Mouse (Mus musculus) cerebellum, adult 9-10 months (tissue): ENCODE results near the gene Ankrd9.

ENCODE experiments used
- DNase-seq: peaks from one replicate; pipeline ENCODE4 v3.0.0; 2022

The Ankrd9 gene

GRCm38 (mm10) chr12:110989409-110989808 is 10.6 kb upstream of the Ankrd9 start:
- no peak for DNase-seq

- no peak for DNase-seq
Observed at GRCm38 (mm10) chr12:110986536-110987425, 7.9 kb upstream of the Ankrd9 start.

GRCm38 (mm10) chr12:110985141-110985540 is 6.3 kb upstream of the Ankrd9 start:
- DNase-seq, result no peak

- no peak for DNase-seq
Observed at GRCm38 (mm10) chr12:110984598-110984997, 5.8 kb upstream of the Ankrd9 start.

GRCm38 (mm10) chr12:110983714-110984113 is 4.9 kb upstream of the Ankrd9 start:
- DNase-seq, result no peak

- no peak for DNase-seq
Observed at GRCm38 (mm10) chr12:110983083-110983482, 4.2 kb upstream of the Ankrd9 start.

GRCm38 (mm10) chr12:110981736-110982135 is 2.9 kb upstream of the Ankrd9 start:
- DNase-seq, result no peak

- DNase-seq, result no peak
Observed at GRCm38 (mm10) chr12:110979808-110980207, 968 bp upstream of the Ankrd9 start.

GRCm38 (mm10) chr12:110977896-110978606 is 789 bp downstream of the Ankrd9 start:
- DNase-seq, result peak; percentile 80

GRCm38 (mm10) chr12:110977345-110977733 is 1.5 kb downstream of the Ankrd9 start:
- DNase-seq, result no peak

GRCm38 (mm10) chr12:110976589-110977344 is 2.1 kb downstream of the Ankrd9 start:
- no peak for DNase-seq

GRCm38 (mm10) chr12:110975838-110976468 is 2.9 kb downstream of the Ankrd9 start:
- DNase-seq, result no peak

- no peak for DNase-seq
Observed at GRCm38 (mm10) chr12:110975385-110975784, 3.5 kb downstream of the Ankrd9 start.

GRCm38 (mm10) chr12:110974726-110975125 is 4.1 kb downstream of the Ankrd9 start:
- no peak for DNase-seq

- no peak for DNase-seq
Observed at GRCm38 (mm10) chr12:110974295-110974694, 4.5 kb downstream of the Ankrd9 start.

- DNase-seq, result no peak
Observed at GRCm38 (mm10) chr12:110973829-110974228, 5.0 kb downstream of the Ankrd9 start.

- DNase-seq, result no peak
Observed at GRCm38 (mm10) chr12:110971972-110972371, 6.9 kb downstream of the Ankrd9 start.

GRCm38 (mm10) chr12:110970408-110970807 is 8.4 kb downstream of the Ankrd9 start:
- DNase-seq, result no peak

GRCm38 (mm10) chr12:110967146-110967545 is 11.7 kb downstream of the Ankrd9 start:
- no peak for DNase-seq

- DNase-seq, result no peak
Observed at GRCm38 (mm10) chr12:110966079-110966478, 12.8 kb downstream of the Ankrd9 start.

- DNase-seq, result no peak
Observed at GRCm38 (mm10) chr12:110965500-110965899, 13.3 kb downstream of the Ankrd9 start.

GRCm38 (mm10) chr12:110961973-110962372 is 16.9 kb downstream of the Ankrd9 start:
- DNase-seq, result no peak
